Mouse (Mus musculus): Measurements from ENCODE around the gene Ppm1l. TPM values are rescaled to one million over a fixed set of nuclear protein-coding genes. Genes with fewer than 3 reads are reported as not detected.

Ppm1l gene
- 20.3 and 24.2 TPM in 2 replicates for polyA plus RNA-seq (2015; fragmentation: Nextera tagmentation; extraction: Ambion mirVana)

DNA sequence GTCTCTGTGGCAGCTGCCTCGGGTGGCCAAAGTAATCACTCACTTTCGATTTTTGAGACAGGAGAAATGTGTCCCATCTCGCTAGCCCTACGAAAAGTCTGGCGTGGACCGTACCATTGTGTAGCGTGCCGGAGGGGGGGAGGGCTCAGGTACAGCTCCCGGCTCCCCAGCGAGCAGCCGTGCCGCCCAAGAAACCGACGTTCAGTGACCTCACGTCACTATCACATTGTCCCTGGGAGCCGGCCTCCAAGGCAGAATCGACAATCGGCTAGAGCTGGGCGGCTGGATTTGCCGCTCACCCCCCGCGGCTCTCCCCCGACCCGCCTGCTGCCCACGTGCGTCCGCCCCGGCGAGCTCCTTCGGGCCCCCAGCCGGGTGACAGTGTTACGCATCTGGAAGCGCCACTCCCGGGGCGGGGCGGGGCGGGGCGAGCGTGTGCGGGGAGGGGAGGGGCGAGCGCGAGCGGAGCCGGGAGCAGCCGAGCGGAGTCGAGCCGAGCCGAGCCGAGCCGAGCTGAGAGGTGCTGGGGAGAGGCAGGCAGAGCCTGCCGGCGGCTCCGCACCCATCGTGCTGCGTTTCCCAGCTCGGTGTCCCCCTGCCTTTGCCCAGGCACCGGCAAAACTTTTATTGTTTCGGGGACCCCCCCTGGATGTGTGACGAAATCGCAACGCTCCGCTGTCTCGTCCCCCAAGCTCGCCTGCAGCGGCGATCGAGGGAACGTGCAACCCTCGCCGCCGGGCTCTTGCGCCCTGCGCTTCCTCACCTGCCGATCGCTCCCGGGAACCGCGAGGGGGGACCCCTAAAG lies at the start of gene Ppm1l:
TSS of gene Ppm1l (plus strand) at position 471 of the 805 bp plus-strand sequence.
- Histone ChIP-seq H3K27ac (replicated peaks) (peak within 1 kb of the TSS; percentile 90), H3K4me1 (peaks cover 40% of the 10 kb centered on the region), H3K4me2 (peak within 1 kb of the TSS; percentile 95), H3K9me3 (replicated peaks) (no peaks in the 10 kb centered on the region), H3K36me3 (no peaks in the 10 kb centered on the region), H3K27me3 (replicated peaks) (no peaks in the 10 kb centered on the region), H3K9ac (replicated peaks) (peak within 1 kb of the TSS; percentile 87), H3K4me3 (replicated peaks) (peak within 1 kb of the TSS; percentile 71)
- WGBS: under 1% methylated on average over 68 of the region's 80 CpGs
- peak; percentile 99 for ATAC-seq (ENCODE audit: low FRiP score)

DNA sequence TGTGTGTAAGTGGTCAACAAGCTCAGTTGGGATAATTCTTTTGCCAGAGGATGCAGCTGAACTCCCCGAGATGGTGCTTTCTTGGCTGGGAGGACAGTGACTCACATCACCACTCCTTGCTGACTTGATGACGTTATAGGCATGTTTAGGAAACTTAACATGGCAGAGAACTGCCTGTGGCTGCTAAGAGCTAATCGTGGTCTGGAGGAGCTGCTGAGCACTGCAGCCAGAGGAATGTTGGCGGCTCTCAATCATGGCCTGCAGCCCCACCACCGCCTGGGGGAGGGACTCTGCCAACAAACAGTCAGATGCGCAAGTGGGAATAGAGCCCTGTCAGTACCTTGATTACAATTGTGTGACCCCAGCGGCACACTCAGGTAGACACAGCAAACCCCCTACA lies 44.8 kb upstream of the Ppm1l start:
- ATAC-seq (ENCODE audit: low FRiP score): no peak
- H3K9me3 ChIP-seq (replicated peaks): no peaks in the 10 kb centered on the region
- no peaks in the 10 kb centered on the region for H3K27me3 ChIP-seq (replicated peaks)
- H3K9ac ChIP-seq (replicated peaks): no peak overlapping the region
- no peaks in the 10 kb centered on the region for H3K36me3 ChIP-seq
- 76% methylated on average over 7 of the region's 7 CpGs for WGBS
- peaks cover 11% of the 10 kb centered on the region; the same call in 1 of the 2 replicates for H3K4me1 ChIP-seq
- H3K27ac ChIP-seq (replicated peaks): no peak overlapping the region
- no peak overlapping the region for H3K4me2 ChIP-seq
- no peak overlapping the region for H3K4me3 ChIP-seq (replicated peaks)

DNA sequence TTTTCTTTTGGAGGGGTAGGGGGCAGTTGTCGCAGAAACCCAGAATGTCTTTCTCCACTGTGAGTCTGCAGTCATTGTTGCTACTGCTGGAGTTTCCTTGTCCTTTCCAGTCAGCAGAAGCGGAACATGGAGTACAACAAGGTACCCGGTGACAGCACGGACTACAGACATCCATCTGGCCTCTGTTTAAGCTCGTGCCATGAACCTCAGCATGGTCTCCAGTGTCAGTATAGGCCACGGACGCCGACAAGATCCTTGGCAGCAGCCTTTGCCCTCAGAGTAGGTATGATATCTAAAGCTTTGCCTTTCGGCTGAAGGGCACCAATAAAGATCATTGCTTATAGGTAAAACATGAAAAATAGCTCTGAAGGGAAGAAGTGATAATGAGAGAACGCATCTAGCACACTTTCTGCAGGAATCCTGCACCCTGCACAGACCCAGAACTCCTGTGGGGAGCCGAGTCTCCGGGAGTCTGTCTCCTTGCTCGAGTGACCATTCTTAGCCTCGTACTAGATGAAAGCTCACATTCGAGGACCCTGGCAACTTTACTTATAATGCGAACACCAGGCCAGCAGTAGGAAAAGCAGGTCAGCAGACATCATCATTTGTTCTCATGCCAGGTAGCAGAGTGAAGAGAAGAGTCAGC lies 42.5 kb upstream of the Ppm1l start:
- WGBS: 81% methylated on average over 16 of the region's 16 CpGs
- peak; percentile 41; the same call in 1 of the 2 replicates for ATAC-seq (ENCODE audit: low FRiP score)
- H3K27me3 ChIP-seq (replicated peaks): no peaks in the 10 kb centered on the region
- no peak overlapping the region for H3K9ac ChIP-seq (replicated peaks)
- peaks cover 11% of the 10 kb centered on the region; the same call in 1 of the 2 replicates for H3K4me1 ChIP-seq
- no peaks in the 10 kb centered on the region for H3K36me3 ChIP-seq
- H3K27ac ChIP-seq (replicated peaks): no peak overlapping the region
- H3K4me3 ChIP-seq (replicated peaks): no peak overlapping the region
- no peak overlapping the region for H3K4me2 ChIP-seq
- no peaks in the 10 kb centered on the region; the same call in 1 of the 2 replicates for H3K9me3 ChIP-seq (replicated peaks)

DNA sequence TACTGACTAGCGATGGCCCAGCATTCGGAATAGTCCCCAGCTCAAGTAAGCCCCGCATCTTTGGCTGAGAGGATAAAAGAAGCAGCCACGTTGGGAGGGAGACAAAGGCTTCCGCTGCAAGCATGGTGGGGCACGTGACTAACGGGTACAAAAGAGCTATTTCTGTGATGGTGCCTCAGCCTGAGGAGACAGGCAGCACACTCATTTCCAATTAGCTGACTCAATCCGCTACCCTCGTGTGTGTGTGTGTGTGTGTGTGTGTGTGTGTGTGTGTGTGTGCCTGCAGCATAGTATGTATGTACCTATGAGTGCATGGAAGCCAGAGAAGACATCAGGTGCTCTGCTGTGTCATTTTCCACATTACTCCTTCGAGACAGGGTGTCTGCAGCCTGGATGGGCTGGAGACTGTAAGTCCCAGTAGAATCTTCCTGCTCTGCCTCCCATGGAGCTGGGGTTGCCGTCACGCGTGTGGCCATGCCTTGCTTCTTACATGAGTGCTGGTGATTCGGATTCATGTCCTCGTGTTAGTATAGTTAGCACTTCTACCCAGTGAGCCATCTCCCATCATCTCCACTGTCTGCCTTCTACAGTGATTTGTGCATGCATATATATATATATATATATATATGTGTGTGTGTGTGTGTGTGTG lies 41.9 kb upstream of the Ppm1l start:
- Histone ChIP-seq H3K4me1 (peaks cover 11% of the 10 kb centered on the region; the same call in 1 of the 2 replicates), H3K9ac (replicated peaks) (no peak overlapping the region), H3K27me3 (replicated peaks) (no peaks in the 10 kb centered on the region), H3K36me3 (no peaks in the 10 kb centered on the region), H3K4me3 (replicated peaks) (no peak overlapping the region), H3K4me2 (no peak overlapping the region), H3K9me3 (replicated peaks) (no peaks in the 10 kb centered on the region; the same call in 1 of the 2 replicates), H3K27ac (replicated peaks) (no peak overlapping the region)
- peak; percentile 73 for ATAC-seq (ENCODE audit: low FRiP score)
- WGBS: 50% methylated on average over 15 of the region's 15 CpGs

DNA sequence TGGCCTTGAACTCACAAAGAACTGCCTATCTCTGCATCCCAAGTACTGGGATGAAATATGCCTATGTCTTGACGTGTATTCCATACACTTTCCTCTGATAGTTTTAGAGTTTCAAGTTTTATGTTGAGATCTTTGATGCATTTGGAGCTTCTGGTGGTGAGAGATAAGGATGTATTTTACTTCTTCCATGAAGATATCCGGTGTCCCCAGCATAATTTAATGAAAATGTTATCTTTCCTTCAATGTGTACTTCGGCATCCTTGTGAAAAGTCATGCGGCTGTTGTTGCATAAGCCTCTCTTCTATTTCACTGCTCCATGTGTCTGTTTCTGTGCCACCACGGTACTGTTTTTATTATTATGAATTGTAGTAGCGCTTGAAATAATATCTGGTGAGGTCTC lies 38.0 kb upstream of the Ppm1l start:
- Histone ChIP-seq H3K36me3 (no peaks in the 10 kb centered on the region), H3K9me3 (replicated peaks) (no peaks in the 10 kb centered on the region; the same call in 1 of the 2 replicates), H3K4me2 (no peak overlapping the region), H3K4me3 (replicated peaks) (no peak overlapping the region), H3K4me1 (peaks cover 19% of the 10 kb centered on the region), H3K27me3 (replicated peaks) (no peaks in the 10 kb centered on the region), H3K9ac (replicated peaks) (no peak overlapping the region), H3K27ac (replicated peaks) (no peak overlapping the region)
- 92% methylated on average over 6 of the region's 6 CpGs for WGBS
- no peak for ATAC-seq (ENCODE audit: low FRiP score)

DNA sequence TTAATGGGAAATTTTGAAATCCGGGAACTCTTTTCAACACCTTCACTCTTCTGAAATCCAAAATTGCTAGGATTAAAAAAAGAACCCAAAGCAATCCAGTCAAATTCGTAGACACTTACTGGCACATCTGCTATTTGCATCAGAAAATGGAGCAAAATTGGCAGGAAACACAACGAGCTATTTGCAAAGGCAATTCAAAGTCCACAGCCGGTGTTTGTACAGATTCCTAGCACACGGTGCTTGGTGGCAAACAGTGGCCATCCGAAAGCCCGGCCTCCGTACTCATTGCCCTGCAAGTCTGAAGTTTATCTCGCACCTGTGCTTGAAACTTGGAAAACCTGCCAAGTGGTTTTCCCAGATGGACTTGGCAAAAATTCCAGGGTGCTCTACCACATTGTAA lies 34.3 kb upstream of the Ppm1l start:
- Histone ChIP-seq H3K9ac (replicated peaks) (no peak overlapping the region), H3K9me3 (replicated peaks) (no peaks in the 10 kb centered on the region; the same call in 1 of the 2 replicates), H3K36me3 (no peaks in the 10 kb centered on the region), H3K4me2 (no peak overlapping the region), H3K27ac (replicated peaks) (no peak overlapping the region), H3K27me3 (replicated peaks) (no peaks in the 10 kb centered on the region), H3K4me3 (replicated peaks) (no peak overlapping the region), H3K4me1 (peaks cover 8% of the 10 kb centered on the region)
- 67% methylated on average over 9 of the region's 9 CpGs for WGBS
- no peak for ATAC-seq (ENCODE audit: low FRiP score)

DNA sequence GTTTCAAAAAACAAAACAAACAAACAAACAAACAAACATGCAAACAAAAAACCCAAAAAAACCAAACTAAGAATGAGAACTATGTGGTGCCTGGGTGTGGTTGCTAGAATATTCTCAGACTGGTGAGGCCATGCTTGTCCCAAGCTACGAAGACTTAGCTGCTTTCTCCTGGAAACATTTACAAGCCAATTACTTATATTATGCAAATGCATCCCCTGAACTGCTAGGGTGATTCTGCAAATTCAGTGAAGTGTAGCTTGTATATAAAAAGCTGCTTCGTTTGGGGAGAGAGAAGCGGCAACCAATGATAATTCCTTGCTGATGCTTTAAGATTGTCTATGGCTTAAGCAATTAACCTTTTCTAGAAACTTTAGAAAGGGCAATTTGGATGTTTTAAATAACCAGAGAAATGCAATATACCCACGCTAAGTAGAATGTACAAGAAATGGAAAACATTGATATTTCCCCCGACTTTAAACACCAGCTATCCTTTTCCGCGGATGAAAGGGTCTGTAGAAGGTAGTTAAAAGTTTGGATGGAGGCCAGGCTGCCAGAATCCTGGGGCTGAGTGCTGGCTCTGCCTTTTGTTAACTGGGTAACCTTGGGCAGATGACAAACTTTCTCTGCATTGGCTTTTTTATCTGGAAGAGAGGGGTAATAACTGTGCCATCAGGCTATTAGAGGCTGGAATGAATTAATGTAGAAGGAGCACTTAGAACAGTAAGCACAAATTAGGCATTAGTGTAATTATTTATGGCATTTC lies 33.4 kb upstream of the Ppm1l start:
- Histone ChIP-seq H3K4me2 (no peak overlapping the region), H3K27me3 (replicated peaks) (no peaks in the 10 kb centered on the region), H3K4me1 (peaks cover 8% of the 10 kb centered on the region), H3K9me3 (replicated peaks) (no peaks in the 10 kb centered on the region), H3K27ac (replicated peaks) (no peak overlapping the region; the same call in 1 of the 2 replicates), H3K9ac (replicated peaks) (no peak overlapping the region), H3K36me3 (no peaks in the 10 kb centered on the region), H3K4me3 (replicated peaks) (no peak overlapping the region)
- ATAC-seq (ENCODE audit: low FRiP score): no peak
- 32% methylated on average over 7 of the region's 7 CpGs for WGBS

DNA sequence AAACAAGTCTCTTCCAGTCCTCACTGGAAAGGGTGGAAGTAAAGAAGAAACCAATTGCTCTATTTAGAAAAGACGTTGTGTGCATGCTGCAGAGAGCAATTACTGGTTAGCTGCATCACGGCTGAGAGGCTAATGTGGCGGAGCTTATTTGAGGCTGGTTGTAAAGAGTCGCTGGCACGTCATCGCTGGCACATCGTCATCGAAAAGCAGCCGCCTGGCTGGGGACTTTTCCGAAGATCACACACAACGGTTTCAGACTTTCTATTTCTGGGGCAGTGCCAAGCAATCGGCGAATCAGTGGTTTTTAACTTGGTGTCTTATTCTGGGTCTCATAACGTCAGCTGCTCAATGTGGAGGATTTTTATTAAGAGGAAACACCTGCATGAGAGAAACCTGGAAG lies 26.8 kb upstream of the Ppm1l start:
- no peak overlapping the region for H3K9ac ChIP-seq (replicated peaks)
- H3K4me2 ChIP-seq: peak overlapping the region; percentile 44
- H3K36me3 ChIP-seq: no peaks in the 10 kb centered on the region
- peak overlapping the region; percentile 42 for H3K27ac ChIP-seq (replicated peaks)
- WGBS: 35% methylated on average over 14 of the region's 14 CpGs
- H3K4me1 ChIP-seq: peaks cover 12% of the 10 kb centered on the region
- no peaks in the 10 kb centered on the region for H3K27me3 ChIP-seq (replicated peaks)
- peak; percentile 76 for ATAC-seq (ENCODE audit: low FRiP score)
- H3K9me3 ChIP-seq (replicated peaks): no peaks in the 10 kb centered on the region
- H3K4me3 ChIP-seq (replicated peaks): peak overlapping the region; percentile 14; the same call in 1 of the 2 replicates

DNA sequence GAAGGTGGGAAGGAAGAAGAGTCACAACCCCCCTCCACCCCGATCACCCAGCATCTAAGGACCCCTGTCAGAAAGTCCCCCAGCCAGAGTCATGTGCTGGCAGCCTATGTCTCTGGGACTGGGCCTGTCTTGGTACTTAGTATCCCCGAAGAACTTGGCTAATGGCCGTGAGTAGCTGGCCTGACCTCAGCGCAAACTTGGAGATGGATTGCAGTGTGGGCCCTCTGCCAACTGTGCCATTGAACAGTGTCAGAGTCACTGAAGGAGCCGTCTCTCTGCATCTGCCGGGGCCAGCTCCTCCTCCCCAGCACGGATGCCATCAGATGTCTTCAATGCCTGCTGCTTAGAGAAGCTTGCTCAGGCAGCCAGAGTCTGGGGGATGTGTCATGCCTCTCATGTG lies 26.4 kb upstream of the Ppm1l start:
- no peak overlapping the region for H3K9ac ChIP-seq (replicated peaks)
- peak; percentile 93 for ATAC-seq (ENCODE audit: low FRiP score)
- 46% methylated on average over 7 of the region's 7 CpGs for WGBS
- peaks cover 12% of the 10 kb centered on the region for H3K4me1 ChIP-seq
- no peaks in the 10 kb centered on the region for H3K36me3 ChIP-seq
- peak overlapping the region; percentile 42 for H3K27ac ChIP-seq (replicated peaks)
- H3K4me3 ChIP-seq (replicated peaks): no peak overlapping the region
- peak overlapping the region; percentile 44 for H3K4me2 ChIP-seq
- H3K9me3 ChIP-seq (replicated peaks): no peaks in the 10 kb centered on the region
- H3K27me3 ChIP-seq (replicated peaks): no peaks in the 10 kb centered on the region

DNA sequence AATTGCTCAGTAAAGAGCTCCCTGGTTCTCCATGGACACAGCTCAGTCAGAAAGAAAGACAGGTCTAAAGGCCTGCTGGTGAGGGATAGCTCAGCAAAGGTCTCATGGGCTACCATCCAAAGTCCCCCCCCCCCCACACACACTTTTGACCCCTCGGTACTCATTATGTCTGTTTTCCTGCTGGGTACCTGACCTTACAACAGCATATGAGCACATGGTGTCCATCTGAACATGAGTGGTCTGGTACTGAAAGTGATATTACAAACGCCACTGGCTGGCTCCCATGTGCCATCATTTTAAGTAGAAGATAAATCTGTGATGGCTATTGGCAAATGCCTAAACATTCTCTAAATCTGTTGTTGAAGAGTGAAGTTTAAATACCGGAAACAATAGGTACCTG lies 25.8 kb upstream of the Ppm1l start:
- Histone ChIP-seq H3K27me3 (replicated peaks) (no peaks in the 10 kb centered on the region), H3K9ac (replicated peaks) (no peak overlapping the region), H3K36me3 (no peaks in the 10 kb centered on the region), H3K4me1 (peaks cover 12% of the 10 kb centered on the region), H3K27ac (replicated peaks) (peak overlapping the region; percentile 42; the same call in 1 of the 2 replicates), H3K4me3 (replicated peaks) (no peak overlapping the region), H3K9me3 (replicated peaks) (no peaks in the 10 kb centered on the region), H3K4me2 (0 out of 2 replicates have a peak overlapping the region, but pooled peaks have one; percentile 44)
- 83% methylated on average over 3 of the region's 3 CpGs for WGBS
- peak; percentile 22; the same call in 1 of the 2 replicates for ATAC-seq (ENCODE audit: low FRiP score)

DNA sequence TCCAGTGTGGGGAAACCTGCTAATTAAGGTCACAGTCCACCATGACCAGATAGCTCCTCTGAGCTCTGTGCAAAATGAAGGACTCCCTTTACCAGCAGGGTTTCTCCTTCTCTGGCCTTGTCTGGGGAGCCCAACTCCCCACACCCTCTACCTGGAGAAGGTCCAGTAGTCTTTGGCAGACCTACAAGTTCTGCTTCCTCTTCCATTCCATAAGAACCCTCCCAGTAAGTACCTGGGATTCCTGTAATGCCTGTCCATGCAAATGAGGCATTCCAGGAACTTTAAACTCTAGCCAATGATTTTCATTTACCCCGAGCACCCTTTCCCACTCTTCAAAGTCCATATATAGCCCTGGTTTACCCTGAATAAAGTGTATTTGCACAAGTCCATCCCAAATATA lies 24.0 kb upstream of the Ppm1l start:
- H3K4me1 ChIP-seq: peaks cover 12% of the 10 kb centered on the region
- H3K27me3 ChIP-seq (replicated peaks): no peaks in the 10 kb centered on the region
- no peaks in the 10 kb centered on the region for H3K36me3 ChIP-seq
- no peak overlapping the region for H3K4me2 ChIP-seq
- no peak for ATAC-seq (ENCODE audit: low FRiP score)
- no peaks in the 10 kb centered on the region for H3K9me3 ChIP-seq (replicated peaks)
- H3K27ac ChIP-seq (replicated peaks): no peak overlapping the region
- no peak overlapping the region for H3K9ac ChIP-seq (replicated peaks)
- 86% methylated on average over 1 of the region's 1 CpGs for WGBS
- no peak overlapping the region for H3K4me3 ChIP-seq (replicated peaks)
